Mouse (Mus musculus) urinary bladder, postnatal 25 days (tissue): ENCODE data around the gene Zfyve19.

ENCODE experiments used
- DNase-seq: peaks from one replicate; pipeline ENCODE4 v3.0.0; 2022; ENCODE audit warnings: low spot score

The Zfyve19 gene

DNA sequence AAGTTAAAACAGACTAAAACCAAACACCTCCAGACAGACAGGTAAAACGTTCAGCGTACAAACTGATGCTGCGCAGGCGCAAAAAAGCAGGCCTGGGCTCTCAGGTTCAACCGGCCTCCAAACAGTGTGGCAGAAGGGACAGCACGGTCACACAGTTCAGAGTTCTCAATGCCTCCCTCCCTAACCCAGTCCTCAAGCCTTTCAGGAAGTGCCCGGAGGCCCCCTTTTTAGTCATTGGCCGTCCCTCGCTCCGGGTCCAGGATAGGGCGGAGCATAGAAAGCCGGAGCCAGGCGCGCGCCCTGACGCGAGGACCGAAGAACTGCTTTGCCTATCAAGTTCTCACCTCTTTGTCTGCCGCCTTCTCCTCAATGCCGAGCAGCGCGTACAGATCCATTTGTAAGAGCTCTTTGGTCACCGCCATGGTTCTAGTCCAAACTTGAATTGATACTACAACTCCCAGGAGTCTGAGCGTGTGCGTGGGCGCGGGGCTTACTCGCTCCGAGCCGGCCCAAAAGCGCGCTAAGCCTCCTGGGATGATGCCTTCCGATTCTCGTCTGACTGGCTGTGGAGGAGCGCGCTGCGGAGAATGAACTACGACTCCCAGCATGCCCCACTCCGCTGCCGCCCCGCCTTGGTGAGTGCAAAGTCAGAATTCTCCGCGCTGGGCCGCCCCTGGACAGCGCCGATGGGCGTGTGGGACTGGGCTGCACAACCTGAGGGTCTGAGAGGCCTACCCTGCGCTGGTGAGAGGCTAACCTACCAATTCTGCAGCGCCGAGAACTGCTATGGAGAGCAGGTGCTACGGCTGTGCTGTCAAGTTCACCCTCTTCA lies at the start of gene Zfyve19, which contains the start of gene Dnajc17:
Zfyve19 (plus strand) TSS at position 274 of the 832 bp plus-strand sequence.
Dnajc17 (minus strand) TSS at position 452 of the 832 bp plus-strand sequence.
- peak; percentile 84 for DNase-seq

DNA sequence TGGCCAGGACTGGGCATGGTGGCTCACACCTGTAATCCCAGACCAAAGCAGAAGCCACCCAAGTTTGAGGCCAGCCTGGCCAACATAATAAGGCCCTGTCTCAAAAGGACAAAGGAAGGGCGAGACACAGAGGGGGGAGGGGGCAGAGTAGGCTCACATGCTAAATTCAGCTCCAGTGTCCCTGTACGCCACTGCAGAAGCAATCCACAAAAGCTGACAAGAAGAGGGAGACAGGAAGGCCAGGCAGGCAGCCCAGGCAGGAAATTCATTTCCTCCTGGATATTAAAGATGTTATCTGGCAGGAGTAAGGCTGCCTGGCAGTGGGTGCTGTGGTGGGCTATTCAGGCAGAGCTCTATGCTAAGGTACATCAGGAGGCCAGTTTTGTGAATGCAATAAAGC lies 47.2 kb upstream of the Zfyve19 start:
- no peak for DNase-seq

DNA sequence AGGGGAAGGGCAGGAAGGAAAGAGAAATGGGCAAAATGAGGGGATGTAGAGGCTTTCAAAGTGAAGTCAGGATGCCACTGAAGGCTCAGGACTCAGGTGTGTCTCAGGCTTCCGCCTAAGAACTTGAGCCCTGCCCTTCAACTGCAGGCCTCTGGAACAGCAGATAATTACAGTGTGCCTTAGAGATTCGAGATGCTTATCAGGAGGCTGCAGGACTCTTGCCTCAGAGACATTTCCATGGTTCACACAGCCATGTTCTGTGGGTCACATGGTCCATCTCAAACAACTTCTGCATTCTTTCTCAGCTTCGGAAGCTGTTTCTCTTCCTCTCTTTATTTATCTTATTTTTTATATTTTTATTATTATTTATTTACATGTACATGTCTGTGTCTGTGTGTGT lies 45.3 kb upstream of the Zfyve19 start:
- DNase-seq: no peak

- DNase-seq: no peak
Observed at GRCm38 (mm10) chr2:119163999-119164398, 44.4 kb upstream of the Zfyve19 start.

DNA sequence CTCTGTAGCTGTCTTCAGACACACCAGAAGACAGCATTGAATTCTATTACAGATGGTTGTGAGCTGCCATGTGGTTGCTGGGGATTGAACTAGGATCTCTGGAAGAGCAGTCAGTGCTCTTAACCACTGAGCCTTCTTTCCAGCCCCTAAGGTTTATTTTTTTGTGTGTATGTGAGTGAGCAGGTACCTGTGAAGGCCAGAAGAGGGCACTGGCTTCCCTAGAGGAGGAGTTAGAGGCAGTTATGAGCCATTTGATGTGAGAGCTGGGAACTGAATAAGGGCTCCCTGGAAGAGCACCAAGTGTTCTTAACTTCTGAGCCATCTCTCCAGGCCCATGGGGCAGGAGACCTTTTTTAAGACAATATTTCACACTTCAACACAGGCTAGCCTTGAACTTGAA lies 43.0 kb upstream of the Zfyve19 start:
- no peak for DNase-seq

DNA sequence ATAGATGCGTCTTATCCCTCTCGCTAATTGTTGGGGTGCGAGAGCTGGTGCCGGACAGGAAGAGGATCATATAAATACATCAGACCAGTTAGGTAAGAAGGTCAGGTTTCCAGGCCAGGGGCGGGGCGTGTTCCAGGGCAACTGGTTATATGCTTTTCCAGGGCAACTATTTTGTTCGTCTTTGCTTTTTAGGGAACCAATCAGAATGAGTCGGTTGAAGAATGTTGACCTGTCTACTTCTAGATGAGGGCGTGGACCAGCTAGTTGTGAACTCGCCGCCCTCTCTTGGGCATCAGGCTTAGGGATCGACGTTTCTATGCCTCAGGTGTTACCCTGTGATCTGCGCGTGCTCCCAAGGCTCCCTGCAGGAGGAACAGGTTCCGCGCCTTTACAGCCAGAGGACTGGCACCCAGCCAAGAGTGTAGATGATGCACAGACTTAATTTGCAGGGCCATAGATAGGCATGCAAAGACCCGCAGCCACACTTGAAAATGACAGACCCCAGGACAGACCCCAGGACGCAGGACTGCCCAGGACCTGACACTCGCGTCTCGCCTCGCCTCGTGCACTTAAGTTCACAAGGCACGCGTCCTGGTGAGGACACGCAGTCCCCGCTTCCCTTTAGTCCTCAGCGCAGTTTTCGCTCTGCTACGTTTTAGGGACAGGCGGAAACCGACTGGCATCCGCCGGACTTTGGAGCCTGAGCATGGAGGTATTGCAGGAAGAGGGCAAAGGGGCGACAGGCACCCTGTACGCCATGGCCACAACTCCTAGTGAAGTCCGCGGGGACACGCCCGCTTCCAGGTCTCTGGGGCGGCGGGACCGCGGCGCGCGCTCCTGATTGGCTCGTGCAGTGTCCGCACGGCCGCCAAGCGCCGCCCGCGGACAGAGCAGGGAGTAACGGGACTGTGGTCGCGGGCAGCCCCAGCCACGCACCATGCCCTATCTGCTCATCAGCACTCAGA lies 41.2 kb upstream of the Zfyve19 start, which contains the start of gene Gchfr:
Gchfr (plus strand) TSS at position 873 of the 965 bp plus-strand sequence.
- peak; percentile 49 for DNase-seq

- no peak for DNase-seq
Observed at GRCm38 (mm10) chr2:119167866-119168256, 40.6 kb upstream of the Zfyve19 start.

- no peak for DNase-seq
Observed at GRCm38 (mm10) chr2:119170282-119170681, 38.1 kb upstream of the Zfyve19 start.

GRCm38 (mm10) chr2:119171574-119171973 lies 36.8 kb upstream of the Zfyve19 start:
- DNase-seq: no peak

DNA sequence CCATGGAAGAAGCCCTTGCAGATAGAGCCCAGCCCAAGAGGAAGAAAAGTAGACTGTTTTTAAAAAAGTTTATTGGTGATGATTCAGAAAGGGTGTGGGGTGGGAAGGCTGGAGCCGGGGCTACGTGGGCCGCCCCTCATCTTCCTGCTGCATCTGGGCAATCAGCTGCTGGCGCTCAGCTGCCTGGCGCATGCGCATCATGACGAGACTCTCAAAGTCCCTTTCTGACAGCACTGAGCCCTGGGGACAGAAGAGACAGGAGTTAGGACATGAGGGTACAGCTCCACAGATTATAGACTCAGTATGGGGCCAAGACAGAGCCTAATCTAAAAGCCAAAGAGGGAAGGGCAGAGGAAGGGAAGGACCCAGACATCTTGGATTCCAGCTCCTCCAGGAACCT lies 36.0 kb upstream of the Zfyve19 start:
- DNase-seq: no peak

DNA sequence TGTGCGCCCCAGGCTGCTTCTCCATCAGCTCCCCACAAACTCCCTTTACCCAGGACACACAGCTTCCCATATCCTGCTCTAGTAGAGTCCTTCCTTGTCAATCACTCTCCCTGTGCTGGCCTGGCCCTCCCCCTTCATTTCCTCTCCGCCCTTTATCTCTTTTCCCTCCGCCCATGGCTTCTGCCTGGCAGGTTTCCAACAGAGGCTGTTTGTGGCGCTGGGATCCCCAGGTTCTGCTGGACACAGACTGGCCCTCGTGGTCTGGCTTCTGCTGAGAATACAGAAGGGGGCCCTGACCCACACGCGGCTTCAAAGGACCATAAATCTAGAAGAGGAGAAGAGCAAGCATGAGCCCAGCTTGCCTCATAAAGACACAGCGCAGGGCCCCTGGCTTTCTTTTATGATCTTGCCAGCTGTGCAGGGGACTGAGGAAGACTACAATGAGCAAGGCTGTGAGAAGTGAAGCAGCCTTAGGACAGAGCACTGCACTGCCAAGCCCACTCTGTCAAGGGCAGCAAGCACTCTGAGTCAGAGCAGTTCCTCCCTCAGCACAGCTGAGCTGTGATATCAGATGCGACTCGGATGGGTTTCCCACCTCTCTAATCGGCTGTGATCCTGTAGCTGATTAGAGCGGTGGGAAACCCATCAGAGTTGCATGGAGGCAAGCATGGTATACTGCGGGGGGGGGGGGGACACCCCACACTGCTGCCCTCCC lies 35.4 kb upstream of the Zfyve19 start:
- no peak for DNase-seq

DNA sequence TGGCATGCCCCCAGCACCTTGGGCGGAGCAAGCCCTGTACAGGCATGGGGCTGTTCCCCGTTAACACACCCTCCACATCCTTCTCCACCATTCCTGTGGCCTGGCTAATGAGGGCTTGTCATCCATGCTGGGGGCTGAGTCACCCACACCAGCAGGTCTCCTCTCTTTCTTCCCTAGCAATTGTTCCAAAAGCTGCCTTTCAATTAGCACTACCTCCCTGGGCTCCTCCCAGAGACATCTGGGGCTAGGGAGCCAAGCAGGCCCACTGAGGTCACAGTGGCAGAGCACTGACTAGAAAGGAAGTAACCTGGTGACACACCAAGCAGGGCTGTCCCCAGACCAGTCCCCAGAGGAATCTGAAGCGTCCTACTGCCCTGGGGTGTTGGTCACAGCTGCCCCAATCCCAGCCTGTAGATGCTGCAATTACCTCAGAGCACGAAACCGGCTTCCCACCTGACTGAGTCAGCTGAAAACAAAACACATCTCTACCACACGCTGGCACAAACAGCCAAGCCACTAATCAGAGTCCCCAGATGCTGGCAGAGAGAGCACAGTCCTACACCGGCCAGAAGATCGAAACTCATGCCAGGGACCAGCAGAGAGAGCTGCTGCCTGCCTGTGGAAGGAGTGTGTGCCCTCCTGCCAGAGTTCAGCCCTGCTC lies 34.3 kb upstream of the Zfyve19 start, which contains the start of gene Gm14137:
Gm14137 (plus strand) TSS at position 519 of the 661 bp plus-strand sequence.
- no peak for DNase-seq

DNA sequence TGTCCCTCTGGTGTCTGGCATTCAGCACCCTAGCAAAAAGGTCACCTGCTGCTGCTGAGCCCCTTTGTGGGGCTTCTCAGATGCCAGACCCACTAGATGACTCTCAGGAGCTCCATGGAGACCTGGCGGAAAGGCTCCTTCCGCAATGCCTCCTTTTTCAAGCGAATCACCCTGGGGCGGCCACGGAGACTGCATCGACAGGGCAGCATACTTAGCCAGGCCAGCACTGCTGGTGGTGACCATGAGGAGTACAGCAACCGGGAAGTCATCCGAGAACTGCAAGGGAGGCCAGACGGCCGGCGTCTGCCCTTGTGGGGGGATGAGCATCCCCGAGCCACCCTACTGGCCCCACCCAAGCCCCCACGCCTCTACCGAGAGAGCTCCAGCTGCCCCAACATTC lies 33.6 kb upstream of the Zfyve19 start:
- no peak for DNase-seq

- no peak for DNase-seq
Observed at GRCm38 (mm10) chr2:119175614-119176013, 32.8 kb upstream of the Zfyve19 start.

GRCm38 (mm10) chr2:119176761-119177160 lies 31.7 kb upstream of the Zfyve19 start:
- no peak for DNase-seq

GRCm38 (mm10) chr2:119177384-119177939 lies 31.0 kb upstream of the Zfyve19 start:
- no peak for DNase-seq

- no peak for DNase-seq
Observed at GRCm38 (mm10) chr2:119182914-119183313, 25.5 kb upstream of the Zfyve19 start.

DNA sequence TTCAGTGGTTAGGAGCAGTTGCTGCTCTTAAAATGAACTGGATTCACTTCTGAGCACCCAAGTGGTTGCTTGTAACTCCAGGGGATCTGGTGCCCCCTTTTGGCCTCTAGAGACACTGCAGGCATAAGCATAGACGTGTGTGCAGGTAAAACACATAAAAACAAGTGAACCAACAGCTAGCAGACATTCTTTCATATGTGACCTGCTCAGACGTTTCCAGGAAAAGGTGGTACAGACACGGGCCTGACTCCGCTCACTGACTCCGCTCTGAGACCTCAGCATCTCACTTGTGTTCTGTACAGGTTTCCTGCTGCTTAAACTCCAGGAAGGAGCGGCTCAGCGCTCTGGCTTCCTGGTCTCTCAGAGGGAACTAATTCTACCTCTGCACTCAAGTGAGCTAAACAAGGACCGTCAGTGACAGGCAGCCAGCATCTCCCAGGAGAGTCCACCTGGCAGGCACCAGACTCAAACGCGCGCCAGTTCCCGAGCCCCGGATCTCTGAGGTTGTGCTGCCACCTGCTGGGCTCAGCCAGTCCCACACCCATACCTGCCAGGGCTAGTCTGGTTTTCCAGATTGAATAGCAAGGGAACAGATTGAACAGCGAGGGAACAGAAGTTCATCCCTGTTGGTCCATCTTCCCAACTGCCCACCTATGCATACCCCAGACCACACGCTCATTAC lies 19.2 kb upstream of the Zfyve19 start:
- DNase-seq: peak; percentile 83

DNA sequence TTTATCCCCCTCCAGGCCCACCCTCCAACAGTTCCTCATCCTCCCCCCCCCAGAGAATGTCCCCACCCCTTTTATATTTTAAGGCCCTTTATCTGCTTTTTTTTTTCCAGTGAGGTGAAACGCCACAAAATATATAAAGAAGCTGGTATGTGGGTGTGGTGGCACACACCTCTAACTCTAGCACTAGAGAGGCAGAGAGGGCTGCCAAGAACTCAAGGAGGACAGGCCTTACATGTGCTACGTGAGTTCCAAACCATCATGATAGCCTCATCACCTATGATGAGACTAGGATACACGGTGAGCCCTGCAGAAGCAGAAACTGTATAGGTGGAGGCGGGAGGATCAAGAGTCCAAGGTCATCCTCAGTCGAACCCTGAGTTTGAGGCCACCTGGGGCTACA lies 17.4 kb upstream of the Zfyve19 start:
- no peak for DNase-seq

DNA sequence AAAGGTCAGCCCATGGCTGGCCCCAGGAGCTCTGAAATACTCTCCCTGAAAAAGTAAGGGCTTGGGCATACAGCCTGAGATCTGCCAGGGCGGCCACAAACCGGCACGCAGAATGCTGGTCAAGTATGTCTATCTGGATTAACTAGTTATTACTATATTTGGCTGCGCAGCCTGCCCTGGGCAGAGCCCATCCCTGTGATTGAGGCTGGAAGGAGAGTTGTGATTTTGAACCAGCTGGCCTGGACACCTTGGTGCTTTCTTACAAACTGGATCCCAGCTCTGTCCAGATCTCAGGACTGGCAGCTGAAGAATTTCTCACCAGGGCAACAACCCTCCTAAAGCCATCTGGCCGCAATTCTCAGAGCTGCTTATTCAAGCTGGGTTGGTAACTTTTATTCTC lies 14.3 kb upstream of the Zfyve19 start:
- no peak for DNase-seq
